Comparison of ENCODE assay signal across 9 mouse cellular contexts in genomic region chr12:69458170-69458841, GRCm38 (mm10).
A peak's percentile ranks its signal among the peaks of the same experiment; 100 is the strongest.
DNase-seq lines count a peak whose midpoint lies in the region; ATAC-seq and TF ChIP-seq lines count a peak whose summit lies in the region.
"Had no signal": no experiment of that assay in that cellular context is flagged by ENCODE, and none has a peak within 500 bp of the region (broad histone marks: within the 10 kb centered on the region; RNA-seq: fewer than 3 reads in every experiment).

No protein-coding gene starts in this region.

- no peak for TF ChIP-seq CTCF in layer of hippocampus, adult 2 months (conservative IDR thresholded peaks at IDR 0.05)
- TF ChIP-seq CTCF in C2C12 (IDR thresholded peaks at IDR 0.05; ENCODE audit: control insufficient read depth, insufficient read depth, insufficient read length), result no peak

- H3K79me2 ChIP-seq in C2C12 (ENCODE audit: control insufficient read depth, insufficient read depth), result no peaks in the 10 kb centered on the region

- H3K4me1 ChIP-seq in heart, embryonic 13.5 days, result peaks cover 18% of the 10 kb centered on the region
- H3K4me1 ChIP-seq in lung, embryonic 16.5 days (replicated peaks; ENCODE audit: control insufficient read depth, insufficient read depth, low read length), result peaks cover 24% of the 10 kb centered on the region

- H3K79me3 ChIP-seq in C2C12 (ENCODE audit: low read depth), result no peaks in the 10 kb centered on the region

- H3ac ChIP-seq in C2C12 (ENCODE audit: control insufficient read depth, insufficient read length, low read depth), result no peak overlapping the region

- no peak overlapping the region for H3K4me2 ChIP-seq in heart, embryonic 13.5 days
- H3K4me2 ChIP-seq in lung, embryonic 16.5 days (ENCODE audit: low read depth, low read length), result peak overlapping the region; percentile 1; the same call in 1 of the 2 replicates
- H3K4me2 ChIP-seq: limb, embryonic 13.5 days had no signal

- peak overlapping the region; percentile 46 for H3K27ac ChIP-seq in layer of hippocampus, adult 2 months
- 0 out of 2 replicates have a peak overlapping the region, but pooled peaks have one; percentile 29 for H3K27ac ChIP-seq in heart, embryonic 13.5 days (replicated peaks)
- peak overlapping the region; percentile 54 for H3K27ac ChIP-seq in lung, embryonic 16.5 days (ENCODE audit: low read length)
- H3K27ac ChIP-seq: limb, embryonic 13.5 days had no signal

- H3K9me3 ChIP-seq in heart, embryonic 13.5 days, result no peaks in the 10 kb centered on the region
- 0 out of 2 replicates have a peak, but pooled peaks cover 3% of the 10 kb centered on the region for H3K9me3 ChIP-seq in lung, embryonic 16.5 days (ENCODE audit: control insufficient read depth, low read length)
- H3K9me3 ChIP-seq: limb, embryonic 13.5 days had no signal

- DNase-seq in layer of hippocampus, adult 2 months (ENCODE audit: low spot score in 2 of 2), result no peak
- no peak for DNase-seq in layer of hippocampus, postnatal 10 days (ENCODE audit: low spot score in 2 of 2)
- peak; percentile 71 for DNase-seq in thymus, postnatal 25 days
- DNase-seq in testis, postnatal 10 days (ENCODE audit: low spot score), result no peak

- H3K36me3 ChIP-seq in C2C12 (ENCODE audit: control insufficient read depth, insufficient read depth), result no peaks in the 10 kb centered on the region
- H3K36me3 ChIP-seq in heart, embryonic 13.5 days, result no peaks in the 10 kb centered on the region
- H3K36me3 ChIP-seq in lung, embryonic 16.5 days (ENCODE audit: control insufficient read depth, insufficient read depth, low read length), result no peaks in the 10 kb centered on the region
- H3K36me3 ChIP-seq: limb, embryonic 13.5 days had no signal

- ATAC-seq in activated CD4-positive, CD25-positive, alpha-beta regulatory T cell, adult 4 months, result peak; percentile 81
- ATAC-seq in heart, embryonic 13.5 days (ENCODE audit: extremely low read depth, insufficient number of reproducible peaks, low FRiP score, low TSS enrichment), result no peak
- peak; percentile 56 for ATAC-seq in lung, embryonic 16.5 days (ENCODE audit: low read depth)

- no peak overlapping the region for H3K9ac ChIP-seq in heart, embryonic 13.5 days
- H3K9ac ChIP-seq in lung, embryonic 16.5 days (ENCODE audit: low read length), result no peak overlapping the region
- H3K9ac ChIP-seq: limb, embryonic 13.5 days had no signal

- no peak overlapping the region; the same call in 1 of the 2 replicates for H3K4me3 ChIP-seq in layer of hippocampus, adult 2 months
- no peak overlapping the region for H3K4me3 ChIP-seq in C2C12 (ENCODE audit: insufficient read depth, poor library complexity, severe bottlenecking)
- H3K4me3 ChIP-seq in heart, embryonic 13.5 days, result no peak overlapping the region
- no peak overlapping the region for H3K4me3 ChIP-seq in lung, embryonic 16.5 days (ENCODE audit: low read length)
- H3K4me3 ChIP-seq: limb, embryonic 13.5 days had no signal

- WGBS in heart, embryonic 13.5 days, result 53% methylated on average over 14 of the region's 14 CpGs
- 33% methylated on average over 14 of the region's 14 CpGs for WGBS in lung, embryonic 16.5 days

- no peaks in the 10 kb centered on the region for H3K27me3 ChIP-seq in C2C12 (ENCODE audit: control insufficient read depth, insufficient read depth, insufficient read length)
- no peaks in the 10 kb centered on the region for H3K27me3 ChIP-seq in heart, embryonic 13.5 days (replicated peaks)
- no peaks in the 10 kb centered on the region for H3K27me3 ChIP-seq in lung, embryonic 16.5 days (ENCODE audit: control insufficient read depth, insufficient read depth, low read depth, low read length)
- H3K27me3 ChIP-seq: limb, embryonic 13.5 days had no signal

TF ChIP-seq in C2C12, 6 proteins besides CTCF, POLR2A, EP300 and RAD21:
- no peak for TF ChIP-seq FOSL1 (IDR thresholded peaks at IDR 0.05; ENCODE audit: insufficient read depth, low read length, poor library complexity, severe bottlenecking)
- TF ChIP-seq CEBPB (IDR thresholded peaks at IDR 0.05; ENCODE audit: low read depth), result peak; percentile 85
- peak; percentile 14 for TF ChIP-seq MAX (IDR thresholded peaks at IDR 0.05)
